Mouse (Mus musculus): Measurements from ENCODE around the gene Chmp2b.

The Chmp2b gene

DNA sequence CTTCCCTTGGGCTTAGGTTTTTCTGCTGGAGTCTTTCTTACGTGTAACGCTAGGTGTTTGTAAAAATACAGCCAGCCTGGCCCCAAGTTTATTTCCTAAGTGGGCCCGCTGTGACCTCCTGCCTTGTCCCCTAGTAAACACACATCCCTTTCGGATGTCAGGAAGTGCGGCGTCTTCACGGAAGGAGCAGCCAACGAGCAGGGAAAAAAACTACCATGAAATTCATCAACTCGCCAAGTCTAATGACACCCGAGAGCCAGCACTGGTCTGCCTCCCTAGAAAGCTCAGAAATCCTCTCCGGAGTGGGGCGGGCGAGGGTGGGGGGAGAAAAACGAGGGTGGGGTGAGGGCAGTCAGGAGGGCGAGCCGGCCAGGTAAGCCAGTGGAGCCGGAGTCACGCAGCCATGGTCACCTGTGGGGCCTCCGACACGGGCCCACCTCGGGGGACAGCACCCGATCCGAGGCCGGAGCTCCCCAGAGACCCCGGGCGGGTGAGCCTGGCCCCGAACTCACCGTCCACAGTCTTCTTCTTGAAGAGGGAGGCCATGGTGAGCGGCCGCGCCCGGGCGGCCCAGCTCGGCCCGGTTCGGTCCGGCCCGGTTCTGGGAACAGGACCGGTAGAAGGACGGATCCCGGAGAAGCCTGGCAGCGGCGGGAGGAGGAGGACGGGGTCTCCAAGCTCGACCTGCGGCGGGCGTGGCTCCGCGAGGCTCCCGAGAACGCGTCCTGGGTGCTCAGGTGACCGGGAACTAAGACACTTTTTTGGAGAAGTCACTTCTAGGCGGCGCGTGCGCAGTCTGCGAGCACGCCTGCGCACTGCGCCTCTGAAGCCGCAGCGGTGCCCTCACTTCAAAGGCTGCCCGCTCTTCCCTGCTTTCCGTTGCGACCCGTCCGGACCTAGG, at the start of gene Chmp2b:
Gene Chmp2b, minus strand, starts transcription at position 764 of the 901 bp plus-strand sequence.
- peak; percentile 84 to 85 for DNase-seq (ENCODE audit: low spot score in 2 of 2)

DNA sequence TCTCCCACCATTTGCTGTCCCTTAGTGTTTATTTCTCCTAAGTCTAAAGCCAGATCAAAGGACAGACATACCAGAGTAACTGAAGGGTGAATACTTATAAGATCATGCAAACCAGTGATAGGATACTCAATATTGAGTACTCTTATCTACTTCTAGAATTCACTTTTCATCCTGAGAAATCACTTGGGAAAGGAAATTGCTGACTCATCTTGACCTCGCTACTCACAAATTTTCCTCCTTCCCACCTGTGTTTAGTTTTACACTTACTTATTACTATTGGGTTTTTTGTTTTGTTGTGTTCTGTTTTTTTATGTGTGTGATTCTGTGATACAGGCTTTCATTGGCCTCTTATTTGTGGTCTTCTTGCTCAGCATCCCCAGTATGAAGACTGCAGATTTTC, 49.2 kb upstream of the Chmp2b start:
- no peak for DNase-seq (ENCODE audit: low spot score in 2 of 2)

DNA sequence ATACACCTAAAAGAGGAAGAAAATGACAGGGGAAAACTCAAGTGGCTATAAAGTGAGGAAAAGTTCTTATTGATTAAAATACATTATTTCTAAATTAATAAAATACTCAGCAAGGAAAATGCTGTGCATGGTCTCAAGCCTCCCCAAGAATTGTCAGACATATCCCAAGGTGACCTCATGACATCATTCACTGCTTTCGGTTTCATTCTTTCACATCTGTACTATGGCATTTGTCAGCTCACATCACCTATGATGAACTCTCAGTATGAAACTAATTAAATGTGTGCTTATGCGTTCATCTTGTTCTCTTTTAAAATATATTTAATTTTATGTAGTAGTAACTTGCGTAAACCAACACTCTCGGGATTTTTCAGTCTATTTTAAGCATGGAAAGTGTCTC, 38.3 kb upstream of the Chmp2b start:
- DNase-seq (ENCODE audit: low spot score in 2 of 2): no peak

GRCm38 (mm10) chr16:65586111-65586865, 23.8 kb upstream of the Chmp2b start:
- DNase-seq (ENCODE audit: low spot score in 2 of 2): no peak

DNA sequence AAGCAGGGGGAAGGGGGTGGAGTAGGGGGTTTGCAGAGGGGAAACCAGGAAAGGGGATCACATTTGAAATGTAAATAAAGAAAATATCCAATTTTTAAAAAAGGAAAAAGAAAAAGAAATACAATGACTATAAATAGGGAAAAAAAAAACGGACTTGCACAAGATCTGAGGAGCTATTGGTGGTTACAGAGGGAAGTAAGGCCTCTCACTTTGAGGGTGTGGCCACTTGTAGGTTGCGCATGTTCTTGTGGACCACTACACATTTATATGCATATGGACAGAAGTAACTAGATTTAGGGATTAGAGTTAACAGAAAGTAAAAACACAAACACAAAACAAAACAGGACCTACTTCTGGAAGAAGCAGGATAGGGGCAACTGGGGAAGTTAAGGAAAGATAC, 23.2 kb upstream of the Chmp2b start:
- DNase-seq (ENCODE audit: low spot score in 2 of 2): no peak

DNA sequence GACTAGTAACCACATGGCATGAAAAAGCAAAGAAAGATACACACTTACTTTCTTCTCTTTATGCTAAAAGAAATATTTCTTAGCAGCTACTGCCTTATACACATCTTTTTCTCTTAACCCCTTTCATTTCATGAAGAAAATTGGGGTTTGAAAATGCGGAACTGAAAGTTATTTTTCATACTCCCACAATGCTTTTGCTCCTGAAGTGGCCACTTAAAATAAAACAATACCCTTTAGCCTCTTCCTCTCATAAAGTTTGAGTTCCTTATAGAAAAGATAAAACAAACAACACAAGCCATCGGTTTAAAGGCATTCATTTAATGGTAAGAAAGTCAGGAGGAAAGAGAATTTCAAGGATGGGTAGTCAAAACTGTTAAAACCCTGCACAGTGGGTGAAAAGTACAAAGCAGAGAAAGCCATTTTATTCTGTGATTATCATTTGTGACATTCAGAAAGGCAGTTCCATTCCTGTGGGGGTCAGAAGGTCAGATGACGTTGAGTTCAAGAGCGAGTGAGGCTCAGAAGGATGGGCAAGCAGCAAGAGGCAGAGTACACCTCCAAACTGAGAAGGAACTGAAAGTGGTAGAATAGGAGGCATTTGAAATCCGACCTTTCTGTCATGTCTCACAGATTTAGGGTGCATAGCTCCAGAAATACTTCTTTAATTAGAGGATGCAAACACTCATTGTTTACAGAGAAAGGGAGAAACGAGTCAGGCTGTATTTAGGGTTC, 14.9 kb upstream of the Chmp2b start:
- no peak for DNase-seq (ENCODE audit: low spot score in 2 of 2)

- no peak for DNase-seq (ENCODE audit: low spot score in 2 of 2)
Measured at GRCm38 (mm10) chr16:65568853-65569252, 6.3 kb upstream of the Chmp2b start.

DNA sequence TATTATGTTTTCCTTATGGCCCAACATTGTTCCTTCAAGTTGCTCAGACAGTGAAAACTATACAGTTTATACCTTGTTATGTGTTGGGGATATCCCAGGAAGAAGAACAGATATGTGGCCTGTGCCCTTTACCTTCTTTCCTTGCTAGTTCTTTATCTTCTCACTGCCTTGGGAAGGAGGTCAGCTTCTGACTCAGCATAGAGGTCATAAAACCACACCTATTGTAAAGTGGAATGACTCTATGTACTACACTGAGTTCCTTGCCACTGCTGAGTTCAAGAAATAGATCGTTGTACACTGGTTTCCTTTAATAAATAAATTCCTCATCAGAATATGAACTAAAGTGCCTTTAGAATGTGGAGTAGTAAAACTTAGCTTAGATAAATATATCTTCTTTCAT, 2.4 kb upstream of the Chmp2b start:
- DNase-seq (ENCODE audit: low spot score in 2 of 2): no peak

GRCm38 (mm10) chr16:65564306-65564705, 1.8 kb upstream of the Chmp2b start:
- no peak for DNase-seq (ENCODE audit: low spot score in 2 of 2)

GRCm38 (mm10) chr16:65562864-65563206, 309 bp upstream of the Chmp2b start:
- DNase-seq (ENCODE audit: low spot score in 2 of 2): no peak

- no peak for DNase-seq (ENCODE audit: low spot score in 2 of 2)
Measured at GRCm38 (mm10) chr16:65560996-65561962, 1.2 kb downstream of the Chmp2b start.

GRCm38 (mm10) chr16:65559591-65559990, 2.9 kb downstream of the Chmp2b start:
- DNase-seq (ENCODE audit: low spot score in 2 of 2): no peak

DNA sequence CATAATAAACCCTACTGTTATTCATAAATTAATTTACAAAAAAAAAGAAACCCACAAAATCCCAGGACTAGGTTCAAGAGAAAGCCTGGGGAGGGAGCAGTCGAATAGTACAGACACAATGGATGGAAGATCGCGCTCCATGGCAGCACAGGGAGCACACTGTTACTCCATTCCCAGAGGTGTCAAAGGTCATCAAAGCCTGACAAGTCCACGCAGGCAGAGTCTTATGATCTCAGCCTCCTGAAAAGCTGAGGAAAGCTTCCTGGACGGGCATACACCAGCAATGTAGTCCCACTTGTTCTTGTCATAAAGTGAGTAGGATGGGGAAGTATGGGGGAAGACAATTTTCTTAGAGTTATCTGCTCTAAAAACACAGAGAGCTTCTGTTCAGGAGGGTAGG, 5.2 kb downstream of the Chmp2b start:
- no peak for DNase-seq (ENCODE audit: low spot score in 2 of 2)

DNA sequence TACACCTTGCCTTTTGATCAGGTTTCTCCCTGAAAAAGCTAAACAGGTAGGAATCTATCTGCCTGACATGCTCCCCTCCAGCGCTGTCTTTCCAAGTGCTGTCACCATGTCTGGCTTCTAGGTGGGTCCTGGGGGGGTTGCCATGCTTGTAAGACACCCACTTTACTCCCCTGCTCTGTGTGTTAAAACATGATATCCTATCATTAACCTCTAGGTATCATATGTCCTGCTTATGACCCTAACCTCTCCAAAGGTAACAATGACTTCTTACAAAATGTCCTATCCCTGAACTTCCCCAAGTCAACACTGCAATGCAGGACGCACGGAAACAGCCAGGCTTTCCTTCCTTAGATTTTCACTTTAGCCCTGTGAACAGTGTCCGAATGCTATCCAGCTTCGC, 8.3 kb downstream of the Chmp2b start:
- DNase-seq (ENCODE audit: low spot score in 2 of 2): no peak

DNA sequence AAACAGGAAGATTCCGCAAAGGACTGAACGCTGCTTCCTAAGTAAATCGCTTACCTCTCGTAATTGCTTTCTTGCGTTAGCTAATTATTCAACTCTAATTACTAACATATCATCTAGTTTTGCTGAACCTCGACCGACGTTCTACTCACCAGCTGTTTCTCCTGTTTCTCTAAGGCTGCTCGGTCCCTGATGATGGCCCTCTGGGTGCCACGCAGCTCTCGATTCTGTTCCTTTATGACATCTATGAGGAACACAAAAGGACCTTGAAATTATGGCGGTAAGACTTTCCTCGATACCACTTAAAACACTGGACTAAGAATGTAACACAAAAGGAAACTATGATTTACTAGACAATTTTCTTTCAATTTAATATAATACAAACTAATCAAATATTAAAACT, 11.7 kb downstream of the Chmp2b start:
- no peak for DNase-seq (ENCODE audit: low spot score in 2 of 2)

GRCm38 (mm10) chr16:65548960-65549359, 13.6 kb downstream of the Chmp2b start:
- no peak for DNase-seq (ENCODE audit: low spot score in 2 of 2)

GRCm38 (mm10) chr16:65543676-65544293, 18.7 kb downstream of the Chmp2b start:
- DNase-seq (ENCODE audit: low spot score in 2 of 2): no peak

GRCm38 (mm10) chr16:65533315-65533999, 29.1 kb downstream of the Chmp2b start:
- peak; percentile 34 to 41 for DNase-seq (ENCODE audit: low spot score in 2 of 2)

- peak; percentile 75 to 76 for DNase-seq (ENCODE audit: low spot score in 2 of 2)
Measured at GRCm38 (mm10) chr16:65531663-65532062, 30.9 kb downstream of the Chmp2b start.

- no peak for DNase-seq (ENCODE audit: low spot score in 2 of 2)
Measured at GRCm38 (mm10) chr16:65529589-65529988, 32.9 kb downstream of the Chmp2b start.
